Mouse (Mus musculus) colon, adult 2 months (tissue): ENCODE data around the gene Upp1. TPM values are rescaled to one million over a fixed set of nuclear protein-coding genes. Genes with fewer than 3 reads are reported as not detected.

Experiments used
- polyA plus RNA-seq: library from polyadenylated mRNA; depleted of rRNA; stranded (reverse); fragments of >200 nt; gene quantifications from 2 replicates; pipeline ENCODE4 v1.2.3, GENCODE M21; 2012; rRNA removed

The Upp1 gene
- 68.6 and 73.7 TPM in 2 replicates for polyA plus RNA-seq

GRCm38 (mm10) chr11:9118050-9118420 is at the start of gene Upp1:
TSS of gene Upp1 (plus strand) at chr11:9118103.

Other genes with a start within 250 kb of the Upp1 start
- gene Pkd1l1, start 144.8 kb upstream of the Upp1 start, polyA plus RNA-seq: 0.08 TPM in 1 of 2 replicates, not detected in the other
- gene Hus1, start 106.9 kb upstream of the Upp1 start, polyA plus RNA-seq: 3.9 and 4.0 TPM in 2 replicates
- gene Gm11992, start 69.5 kb upstream of the Upp1 start, polyA plus RNA-seq: 1.2 and 1.3 TPM in 2 replicates
- 0.12 and 0.15 TPM in 2 replicates for gene Sun3, start 69.1 kb upstream of the Upp1 start, polyA plus RNA-seq
- 0.02 and 0.03 TPM in 2 replicates for gene Abca13, start 73.8 kb downstream of the Upp1 start, polyA plus RNA-seq